Mouse (Mus musculus): ENCODE measurements around the gene Abca12.

DNA sequence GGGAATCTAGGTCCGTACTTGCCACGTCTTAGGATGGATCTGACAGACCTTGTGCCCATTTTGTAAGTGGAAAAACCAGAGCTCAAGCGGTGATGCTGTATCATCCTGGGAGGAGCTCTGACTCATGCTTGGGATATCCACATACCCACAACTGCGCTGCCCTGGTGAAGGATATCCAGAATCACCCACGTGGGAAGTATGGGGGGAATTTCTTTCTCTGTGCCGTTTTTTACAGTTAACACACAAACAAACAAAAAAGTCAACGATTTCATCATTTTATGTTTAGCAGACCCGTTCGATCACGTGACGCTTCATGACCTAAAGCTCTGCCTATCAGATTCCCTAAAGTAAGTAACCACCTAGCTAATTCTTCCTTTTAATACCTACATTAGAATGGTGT, 1.6 kb downstream of the Abca12 start:
- TF ChIP-seq POLR2A (IDR thresholded peaks at IDR 0.05; ENCODE audit: control insufficient read depth, extremely low read depth, insufficient read depth, low read length, poor library complexity), result no peak
- TF ChIP-seq CTCF (IDR thresholded peaks at IDR 0.05; ENCODE audit: borderline replicate concordance, control insufficient read depth, extremely low read depth, insufficient read depth, low read length, poor library complexity), result no peak

Measured in thymus, adult 2 months (tissue).